Mouse (Mus musculus) forebrain, postnatal 0 days (tissue): ENCODE results near the gene Agpat2. TPM values are rescaled to one million over a fixed set of nuclear protein-coding genes. Genes with fewer than 3 reads are reported as not detected.

Experiments used
- ATAC-seq: fragments of 200-750 bp; cut with Nextera tagmentation; 2 replicates; pipeline ENCODE4 v1.8.0; 2017; ENCODE audit warnings: mild to moderate bottlenecking, moderate library complexity
- DNase-seq: peaks from one replicate; pipeline ENCODE4 v3.0.0-alpha.2; 2015
- H3K27ac ChIP-seq: fragments of 300-500 bp; sonication (generic); 2 replicates; pipeline ENCODE4 v1.5.1; 2014; ENCODE audit warnings: low read depth, mild to moderate bottlenecking, antibody characterized with exemption, low read length, moderate library complexity, mixed read lengths
- H3K27me3 ChIP-seq: fragments of 300-500 bp; sonication (generic); 2 replicates; pipeline ENCODE4 v1.6.1; 2014; ENCODE audit warnings: mild to moderate bottlenecking, low read length, mixed read lengths; ENCODE audit not compliant: insufficient read depth
- H3K36me3 ChIP-seq: fragments of 300-500 bp; sonication (generic); 2 replicates; pipeline ENCODE4 v1.6.1; 2014; ENCODE audit warnings: mild to moderate bottlenecking, moderate library complexity; ENCODE audit not compliant: insufficient read depth
- H3K4me1 ChIP-seq: fragments of 300-500 bp; sonication (generic); 2 replicates; pipeline ENCODE4 v1.6.1; 2014; ENCODE audit warnings: antibody characterized with exemption; ENCODE audit not compliant: insufficient read depth
- H3K4me2 ChIP-seq: fragments of 300-500 bp; sonication (generic); 2 replicates; pipeline ENCODE4 v1.6.1; 2014; ENCODE audit warnings: low read depth, mild to moderate bottlenecking, moderate library complexity
- H3K4me3 ChIP-seq: fragments of 300-500 bp; sonication (generic); 2 replicates; pipeline ENCODE4 v1.5.1; 2014; ENCODE audit warnings: low read depth, low read length, mixed read lengths
- H3K9ac ChIP-seq: fragments of 300-500 bp; sonication (generic); 2 replicates; pipeline ENCODE4 v1.6.1; 2014; ENCODE audit warnings: mild to moderate bottlenecking
- H3K9me3 ChIP-seq: fragments of 300-500 bp; sonication (generic); 2 replicates; pipeline ENCODE4 v1.6.1; 2016; ENCODE audit warnings: low read length
- CTCF ChIP-seq: sonication (generic); IDR thresholded peaks from 2 replicates; pipeline ENCODE4 v1.5.1; 2016; ENCODE audit warnings: antibody characterized with exemption, control low read depth, low read depth
- WGBS: fragments of 180-500 bp; shearing (Covaris S2); extraction: QIAGEN DNeasy Blood & Tissue Kit; methylation state at CpG from one replicate; pipeline ENCODE4 v1.1.7; 2014; 5-methylcytosine and 5-hydroxymethylcytosine counted together
- polyA plus RNA-seq: library from polyadenylated mRNA; unstranded; fragments of >200 nt; fragmentation: Nextera tagmentation; extraction: Ambion mirVana; gene quantifications from 2 replicates; pipeline ENCODE4 v1.2.1, GENCODE M21; 2015
- total RNA-seq: library from RNA; depleted of rRNA; stranded (reverse); fragments of >200 nt; gene quantifications from 2 replicates; pipeline ENCODE4 v1.2.3, GENCODE M21; 2014

Agpat2 gene
- total and polyA plus RNA-seq, 2 experiments from 2014 or later: 6.2 to 10.0 TPM

- no peak for TF ChIP-seq CTCF
- H3K36me3 ChIP-seq: no peaks in the 10 kb centered on the region
- no peak overlapping the region for H3K4me3 ChIP-seq
- WGBS: 77% methylated on average over 5 of the region's 5 CpGs
- ATAC-seq: no peak
- H3K4me1 ChIP-seq: no peaks in the 10 kb centered on the region
- no peaks in the 10 kb centered on the region for H3K9me3 ChIP-seq
- H3K27me3 ChIP-seq: no peaks in the 10 kb centered on the region
- DNase-seq: no peak
- H3K27ac ChIP-seq: no peak overlapping the region
- no peak overlapping the region for H3K4me2 ChIP-seq
- H3K9ac ChIP-seq: no peak overlapping the region
Measured at GRCm38 (mm10) chr2:26614903-26615302, 10.7 kb upstream of the Agpat2 start.

- H3K4me1 ChIP-seq: no peaks in the 10 kb centered on the region
- H3K4me2 ChIP-seq: no peak overlapping the region
- no peak overlapping the region for H3K9ac ChIP-seq
- DNase-seq: no peak
- no peak for ATAC-seq
- H3K27me3 ChIP-seq: no peaks in the 10 kb centered on the region
- no peak overlapping the region for H3K4me3 ChIP-seq
- no peak overlapping the region for H3K27ac ChIP-seq
- H3K36me3 ChIP-seq: no peaks in the 10 kb centered on the region
- TF ChIP-seq CTCF: no peak
- no peaks in the 10 kb centered on the region for H3K9me3 ChIP-seq
Measured at GRCm38 (mm10) chr2:26611896-26612295, 7.7 kb upstream of the Agpat2 start.

DNA sequence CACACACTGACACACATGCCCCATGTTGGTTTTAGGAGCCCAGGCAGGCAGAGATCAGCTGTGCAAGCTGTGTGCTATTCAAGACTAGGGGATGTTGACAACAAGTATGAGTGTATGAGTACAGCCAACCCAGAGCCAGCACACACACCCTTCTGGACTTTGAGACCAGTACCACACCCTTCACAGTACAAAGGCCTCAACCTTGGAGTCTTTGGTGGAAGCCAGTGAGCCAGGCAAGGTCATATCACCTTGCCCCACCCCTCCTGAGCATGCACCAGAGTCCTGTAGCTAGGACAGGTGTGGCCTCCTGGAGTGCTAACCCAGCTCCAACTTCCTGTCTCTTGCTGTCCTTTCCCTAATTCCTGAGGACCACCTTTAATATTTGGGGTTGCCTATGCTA lies 6.8 kb upstream of the Agpat2 start:
- Histone ChIP-seq H3K4me3 (no peak overlapping the region), H3K9me3 (no peaks in the 10 kb centered on the region), H3K27ac (no peak overlapping the region), H3K27me3 (no peaks in the 10 kb centered on the region), H3K4me1 (no peaks in the 10 kb centered on the region), H3K9ac (no peak overlapping the region), H3K4me2 (no peak overlapping the region), H3K36me3 (no peaks in the 10 kb centered on the region)
- ATAC-seq (no peak), DNase-seq (no peak)
- TF ChIP-seq CTCF: no peak

GRCm38 (mm10) chr2:26610526-26610925 lies 6.3 kb upstream of the Agpat2 start:
- WGBS: 79% methylated on average over 3 of the region's 3 CpGs
- Histone ChIP-seq H3K4me1 (no peaks in the 10 kb centered on the region), H3K27me3 (no peaks in the 10 kb centered on the region), H3K9ac (no peak overlapping the region), H3K36me3 (no peaks in the 10 kb centered on the region), H3K9me3 (no peaks in the 10 kb centered on the region), H3K4me3 (no peak overlapping the region), H3K27ac (no peak overlapping the region), H3K4me2 (no peak overlapping the region)
- ATAC-seq: no peak
- TF ChIP-seq CTCF: no peak
- no peak for DNase-seq

DNA sequence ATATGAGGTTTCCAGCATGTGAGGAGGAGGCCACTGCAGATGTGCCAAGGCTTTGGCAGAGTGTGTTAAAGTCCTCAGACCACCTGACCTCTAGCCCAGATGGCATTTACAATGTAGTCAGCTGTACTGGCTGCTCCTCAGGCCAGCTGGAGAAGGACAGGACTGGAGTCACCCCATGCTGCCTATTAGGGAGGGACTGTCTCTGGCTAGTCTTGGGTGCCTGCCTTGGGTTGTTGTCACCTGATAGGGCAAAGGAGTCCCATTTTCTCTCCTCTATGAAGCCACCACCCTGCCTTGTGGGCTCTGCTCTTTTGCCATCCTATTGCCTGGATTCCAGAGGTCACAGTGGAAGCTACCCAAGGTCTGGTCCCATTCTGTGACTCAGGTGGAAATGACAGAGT lies 5.0 kb upstream of the Agpat2 start:
- H3K4me2 ChIP-seq: no peak overlapping the region
- H3K9me3 ChIP-seq: no peaks in the 10 kb centered on the region
- peaks cover 7% of the 10 kb centered on the region; the same call in 1 of the 2 replicates for H3K27me3 ChIP-seq
- DNase-seq (no peak), ATAC-seq (no peak)
- no peak overlapping the region for H3K27ac ChIP-seq
- H3K36me3 ChIP-seq: no peaks in the 10 kb centered on the region
- TF ChIP-seq CTCF: no peak
- H3K4me3 ChIP-seq: no peak overlapping the region
- no peak overlapping the region for H3K9ac ChIP-seq
- H3K4me1 ChIP-seq: no peaks in the 10 kb centered on the region

DNA sequence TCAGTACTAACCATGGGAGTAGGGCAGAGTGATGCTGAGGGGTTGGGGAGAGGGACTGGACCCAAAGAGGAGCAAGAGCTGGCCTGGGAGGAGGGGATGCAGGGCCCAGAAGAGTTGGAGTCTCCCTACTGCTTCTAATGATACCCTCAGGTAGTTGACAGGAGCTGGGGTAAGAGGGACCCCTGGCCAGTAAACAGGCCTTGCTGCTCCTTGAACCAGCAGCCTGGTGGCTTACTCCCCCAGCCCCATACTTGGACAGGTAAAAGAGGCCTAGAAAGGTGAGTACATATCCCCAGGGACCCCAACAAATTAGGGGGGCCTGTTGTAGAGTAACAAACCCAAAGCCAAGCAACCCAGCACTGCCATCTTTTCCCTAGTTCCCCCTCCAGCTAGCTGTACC lies 4.6 kb upstream of the Agpat2 start:
- Histone ChIP-seq H3K9ac (no peak overlapping the region), H3K36me3 (no peaks in the 10 kb centered on the region), H3K27me3 (peaks cover 7% of the 10 kb centered on the region; the same call in 1 of the 2 replicates), H3K4me2 (no peak overlapping the region), H3K4me1 (no peaks in the 10 kb centered on the region), H3K4me3 (no peak overlapping the region), H3K27ac (no peak overlapping the region), H3K9me3 (no peaks in the 10 kb centered on the region)
- ATAC-seq: no peak
- TF ChIP-seq CTCF: no peak
- DNase-seq: no peak

GRCm38 (mm10) chr2:26607056-26607910 lies 3.1 kb upstream of the Agpat2 start:
- H3K36me3 ChIP-seq: no peaks in the 10 kb centered on the region
- no peak for TF ChIP-seq CTCF
- no peak overlapping the region for H3K27ac ChIP-seq
- H3K9ac ChIP-seq: no peak overlapping the region
- peaks cover 14% of the 10 kb centered on the region; the same call in 1 of the 2 replicates for H3K27me3 ChIP-seq
- 53% methylated on average over 6 of the region's 6 CpGs for WGBS
- H3K4me3 ChIP-seq: no peak overlapping the region
- ATAC-seq (no peak), DNase-seq (no peak)
- no peaks in the 10 kb centered on the region for H3K4me1 ChIP-seq
- H3K9me3 ChIP-seq: no peaks in the 10 kb centered on the region
- H3K4me2 ChIP-seq: no peak overlapping the region
